Mouse (Mus musculus) intestine, embryonic 15.5 days (tissue): ENCODE results near the gene Zc3h12c. TPM values are rescaled to one million over a fixed set of nuclear protein-coding genes. Genes with fewer than 3 reads are reported as not detected.

Experiments
- ATAC-seq: fragments of 200-750 bp; cut with Nextera tagmentation; 2 replicates; pipeline ENCODE4 v1.8.0; 2017; ENCODE audit warnings: moderate TSS enrichment, moderate library complexity
- H3K27ac ChIP-seq: fragments of 300-500 bp; sonication (generic); 2 replicates; pipeline ENCODE4 v1.5.1; 2015; ENCODE audit warnings: mild to moderate bottlenecking, inconsistent platforms
- H3K27me3 ChIP-seq: fragments of 300-500 bp; sonication (generic); replicated peaks from 2 replicates; pipeline ENCODE4 v1.6.1; 2015; ENCODE audit warnings: inconsistent platforms
- H3K36me3 ChIP-seq: fragments of 300-500 bp; sonication (generic); 2 replicates; pipeline ENCODE4 v1.6.1; 2015; ENCODE audit warnings: inconsistent platforms
- H3K4me1 ChIP-seq: fragments of 300-500 bp; sonication (generic); replicated peaks from 2 replicates; pipeline ENCODE4 v1.6.1; 2015; ENCODE audit warnings: inconsistent platforms
- H3K4me2 ChIP-seq: fragments of 300-500 bp; sonication (generic); replicated peaks from 2 replicates; pipeline ENCODE4 v1.6.1; 2015; ENCODE audit warnings: mild to moderate bottlenecking, inconsistent platforms
- H3K4me3 ChIP-seq: fragments of 300-500 bp; sonication (generic); replicated peaks from 2 replicates; pipeline ENCODE4 v1.5.1; 2015; ENCODE audit warnings: inconsistent platforms
- H3K9ac ChIP-seq: fragments of 300-500 bp; sonication (generic); 2 replicates; pipeline ENCODE4 v1.6.1; 2015; ENCODE audit warnings: inconsistent platforms
- H3K9me3 ChIP-seq: fragments of 300-500 bp; sonication (generic); 2 replicates; pipeline ENCODE4 v1.6.1; 2016; ENCODE audit warnings: inconsistent platforms
- WGBS: fragments of 180-500 bp; shearing (Covaris S2); methylation state at CpG from one replicate; pipeline ENCODE4 v1.1.7; 2015; 5-methylcytosine and 5-hydroxymethylcytosine counted together
- polyA plus RNA-seq: library from polyadenylated mRNA; unstranded; fragments of >200 nt; fragmentation: Nextera tagmentation; extraction: Ambion mirVana; gene quantifications from 2 replicates; pipeline ENCODE4 v1.2.1, GENCODE M21; 2015

Gene Zc3h12c
- polyA plus RNA-seq, 1 experiment from 2014 or later, result 2.1 TPM

GRCm38 (mm10) chr9:52181419-52181818, 13.0 kb upstream of the Zc3h12c start:
- Histone ChIP-seq H3K4me1 (no peaks in the 10 kb centered on the region), H3K4me2 (no peak overlapping the region), H3K27ac (no peak overlapping the region), H3K9ac (no peak overlapping the region), H3K27me3 (no peaks in the 10 kb centered on the region), H3K9me3 (no peaks in the 10 kb centered on the region), H3K4me3 (no peak overlapping the region), H3K36me3 (no peaks in the 10 kb centered on the region)
- 58% methylated on average over 2 of the region's 2 CpGs for WGBS
- ATAC-seq, result no peak

- no peaks in the 10 kb centered on the region for H3K27me3 ChIP-seq
- no peaks in the 10 kb centered on the region for H3K9me3 ChIP-seq
- no peak overlapping the region for H3K4me3 ChIP-seq
- no peak overlapping the region for H3K27ac ChIP-seq
- H3K9ac ChIP-seq, result no peak overlapping the region
- no peak overlapping the region for H3K4me2 ChIP-seq
- WGBS, result 76% methylated on average over 6 of the region's 6 CpGs
- no peaks in the 10 kb centered on the region for H3K4me1 ChIP-seq
- no peak for ATAC-seq
- H3K36me3 ChIP-seq, result no peaks in the 10 kb centered on the region
Observed at GRCm38 (mm10) chr9:52180851-52181250, 12.5 kb upstream of the Zc3h12c start.

- Histone ChIP-seq H3K27ac (no peak overlapping the region), H3K4me3 (no peak overlapping the region), H3K9ac (no peak overlapping the region), H3K9me3 (no peaks in the 10 kb centered on the region), H3K4me2 (no peak overlapping the region), H3K36me3 (no peaks in the 10 kb centered on the region), H3K4me1 (no peaks in the 10 kb centered on the region), H3K27me3 (0 out of 2 replicates have a peak, but pooled peaks cover 10% of the 10 kb centered on the region)
- no peak for ATAC-seq
- 86% methylated on average over 4 of the region's 4 CpGs for WGBS
Observed at GRCm38 (mm10) chr9:52175257-52175859, 7.0 kb upstream of the Zc3h12c start.

GRCm38 (mm10) chr9:52174671-52175111, 6.3 kb upstream of the Zc3h12c start:
- H3K9ac ChIP-seq, result no peak overlapping the region
- H3K36me3 ChIP-seq, result no peaks in the 10 kb centered on the region
- no peaks in the 10 kb centered on the region for H3K9me3 ChIP-seq
- H3K27ac ChIP-seq, result no peak overlapping the region
- no peak overlapping the region for H3K4me2 ChIP-seq
- H3K4me3 ChIP-seq, result no peak overlapping the region
- H3K4me1 ChIP-seq, result no peaks in the 10 kb centered on the region
- 0 out of 2 replicates have a peak, but pooled peaks cover 10% of the 10 kb centered on the region for H3K27me3 ChIP-seq
- WGBS, result 82% methylated on average over 4 of the region's 4 CpGs
- ATAC-seq, result no peak

- 93% methylated on average over 2 of the region's 2 CpGs for WGBS
- no peaks in the 10 kb centered on the region for H3K9me3 ChIP-seq
- ATAC-seq, result no peak
- H3K27me3 ChIP-seq, result 0 out of 2 replicates have a peak, but pooled peaks cover 10% of the 10 kb centered on the region
- H3K4me1 ChIP-seq, result peaks cover 2% of the 10 kb centered on the region; the same call in 1 of the 2 replicates
- H3K36me3 ChIP-seq, result no peaks in the 10 kb centered on the region
- H3K9ac ChIP-seq, result no peak overlapping the region
- H3K27ac ChIP-seq, result no peak overlapping the region
- no peak overlapping the region for H3K4me2 ChIP-seq
- no peak overlapping the region for H3K4me3 ChIP-seq
Observed at GRCm38 (mm10) chr9:52173937-52174336, 5.6 kb upstream of the Zc3h12c start.

- Histone ChIP-seq H3K27me3 (0 out of 2 replicates have a peak, but pooled peaks cover 10% of the 10 kb centered on the region), H3K9ac (no peak overlapping the region), H3K4me1 (peaks cover 4% of the 10 kb centered on the region; the same call in 1 of the 2 replicates), H3K9me3 (no peaks in the 10 kb centered on the region), H3K4me3 (no peak overlapping the region), H3K27ac (no peak overlapping the region), H3K36me3 (no peaks in the 10 kb centered on the region), H3K4me2 (no peak overlapping the region)
- ATAC-seq, result no peak
- WGBS, result 61% methylated on average over 7 of the region's 7 CpGs
Observed at GRCm38 (mm10) chr9:52172550-52172949, 4.2 kb upstream of the Zc3h12c start.

GRCm38 (mm10) chr9:52170671-52171070, 2.3 kb upstream of the Zc3h12c start:
- WGBS, result 76% methylated on average over 6 of the region's 6 CpGs
- H3K4me2 ChIP-seq, result no peak overlapping the region
- 0 out of 2 replicates have a peak, but pooled peaks cover 10% of the 10 kb centered on the region for H3K27me3 ChIP-seq
- peaks cover 7% of the 10 kb centered on the region; the same call in 1 of the 2 replicates for H3K4me1 ChIP-seq
- H3K27ac ChIP-seq, result no peak overlapping the region
- no peaks in the 10 kb centered on the region for H3K9me3 ChIP-seq
- H3K9ac ChIP-seq, result no peak overlapping the region
- no peak for ATAC-seq
- no peak overlapping the region for H3K4me3 ChIP-seq
- H3K36me3 ChIP-seq, result no peaks in the 10 kb centered on the region

GRCm38 (mm10) chr9:52170131-52170530, 1.8 kb upstream of the Zc3h12c start:
- Histone ChIP-seq H3K36me3 (no peaks in the 10 kb centered on the region), H3K27ac (no peak overlapping the region), H3K9me3 (no peaks in the 10 kb centered on the region), H3K4me3 (no peak overlapping the region), H3K4me1 (peaks cover 7% of the 10 kb centered on the region; the same call in 1 of the 2 replicates), H3K4me2 (no peak overlapping the region), H3K9ac (no peak overlapping the region), H3K27me3 (0 out of 2 replicates have a peak, but pooled peaks cover 10% of the 10 kb centered on the region)
- WGBS, result 79% methylated on average over 3 of the region's 3 CpGs
- ATAC-seq, result no peak

- no peaks in the 10 kb centered on the region for H3K9me3 ChIP-seq
- WGBS, result under 1% methylated on average over 17 of the region's 34 CpGs
- H3K9ac ChIP-seq, result peak overlapping the region; percentile 91
- ATAC-seq, result peak; percentile 89
- H3K27ac ChIP-seq, result peak overlapping the region; percentile 92
- H3K36me3 ChIP-seq, result no peaks in the 10 kb centered on the region
- peak overlapping the region; percentile 88 for H3K4me2 ChIP-seq
- H3K4me1 ChIP-seq, result peaks cover 7% of the 10 kb centered on the region; the same call in 1 of the 2 replicates
- 0 out of 2 replicates have a peak, but pooled peaks cover 10% of the 10 kb centered on the region for H3K27me3 ChIP-seq
- peak overlapping the region; percentile 87 for H3K4me3 ChIP-seq
Observed at GRCm38 (mm10) chr9:52168686-52169270, 406 bp upstream of the Zc3h12c start.

GRCm38 (mm10) chr9:52167506-52167862, 888 bp downstream of the Zc3h12c start:
- H3K4me1 ChIP-seq, result peaks cover 7% of the 10 kb centered on the region; the same call in 1 of the 2 replicates
- H3K9ac ChIP-seq, result peak overlapping the region; percentile 91
- H3K27ac ChIP-seq, result peak overlapping the region; percentile 92
- no peaks in the 10 kb centered on the region for H3K36me3 ChIP-seq
- H3K4me3 ChIP-seq, result peak overlapping the region; percentile 87
- H3K9me3 ChIP-seq, result no peaks in the 10 kb centered on the region
- WGBS, result 12% methylated on average over 8 of the region's 8 CpGs
- no peak for ATAC-seq
- peak overlapping the region; percentile 88 for H3K4me2 ChIP-seq
- H3K27me3 ChIP-seq, result 0 out of 2 replicates have a peak, but pooled peaks cover 10% of the 10 kb centered on the region

GRCm38 (mm10) chr9:52167084-52167483, 1.3 kb downstream of the Zc3h12c start:
- Histone ChIP-seq H3K27me3 (0 out of 2 replicates have a peak, but pooled peaks cover 8% of the 10 kb centered on the region), H3K27ac (no peak overlapping the region), H3K36me3 (no peaks in the 10 kb centered on the region), H3K4me3 (peak overlapping the region; percentile 87), H3K4me2 (peak overlapping the region; percentile 88), H3K4me1 (peaks cover 7% of the 10 kb centered on the region; the same call in 1 of the 2 replicates), H3K9me3 (no peaks in the 10 kb centered on the region), H3K9ac (no peak overlapping the region)
- 24% methylated on average over 3 of the region's 3 CpGs for WGBS
- no peak for ATAC-seq

GRCm38 (mm10) chr9:52165706-52166090, 2.7 kb downstream of the Zc3h12c start:
- Histone ChIP-seq H3K4me2 (no peak overlapping the region), H3K4me3 (no peak overlapping the region), H3K27ac (no peak overlapping the region), H3K36me3 (no peaks in the 10 kb centered on the region), H3K4me1 (peaks cover 7% of the 10 kb centered on the region; the same call in 1 of the 2 replicates), H3K9ac (no peak overlapping the region), H3K9me3 (no peaks in the 10 kb centered on the region), H3K27me3 (no peaks in the 10 kb centered on the region)
- ATAC-seq, result no peak
- WGBS, result 86% methylated on average over 3 of the region's 3 CpGs
